Mouse (Mus musculus): ENCODE measurements around the gene Lipe. TPM values are rescaled to one million over a fixed set of nuclear protein-coding genes. Genes with fewer than 3 reads are reported as not detected.
A peak's percentile ranks its signal among the peaks of the same experiment; 100 is the strongest.

The Lipe gene
- polyA plus RNA-seq, 1 experiment from 2014 or later = 21.4 TPM

- WGBS = 58% methylated on average over 4 of the region's 4 CpGs
Measured at GRCm38 (mm10) chr7:25419943-25420342, 21.4 kb upstream of the Lipe start.

GRCm38 (mm10) chr7:25419536-25419935 lies 21.0 kb upstream of the Lipe start:
- Histone ChIP-seq H3K36me3 (ENCODE audit: insufficient read depth, low read length) (no peaks in the 10 kb centered on the region), H3K4me1 (ENCODE audit: insufficient read depth, low read depth, low read length) (no peaks in the 10 kb centered on the region), H3K27ac (ENCODE audit: low read length) (no peak overlapping the region), H3K9ac (replicated peaks; ENCODE audit: low read depth) (no peak overlapping the region), H3K4me3 (ENCODE audit: low read depth, low read length) (no peak overlapping the region), H3K9me3 (ENCODE audit: low read length) (no peaks in the 10 kb centered on the region), H3K4me2 (replicated peaks; ENCODE audit: low read depth, low read length) (no peak overlapping the region), H3K27me3 (replicated peaks; ENCODE audit: insufficient read depth, low read length) (no peaks in the 10 kb centered on the region)
- WGBS = 83% methylated on average over 8 of the region's 8 CpGs
- no peak for TF ChIP-seq EP300 (IDR thresholded peaks at IDR 0.05)
- TF ChIP-seq CTCF (IDR thresholded peaks at IDR 0.05) = no peak
- no peak for ATAC-seq
- no peak for DNase-seq (ENCODE audit: low spot score)

More at GRCm38 (mm10) chr7:25419943-25420342, 21.4 kb upstream of the Lipe start:
- H3K9me3 ChIP-seq (ENCODE audit: low read length) = no peaks in the 10 kb centered on the region
- H3K4me3 ChIP-seq (ENCODE audit: low read depth, low read length) = no peak overlapping the region
- peak; percentile 37 for DNase-seq (ENCODE audit: low spot score)
- H3K9ac ChIP-seq (replicated peaks; ENCODE audit: low read depth) = no peak overlapping the region
- H3K4me1 ChIP-seq (ENCODE audit: insufficient read depth, low read depth, low read length) = no peaks in the 10 kb centered on the region
- no peak for ATAC-seq
- H3K27me3 ChIP-seq (replicated peaks; ENCODE audit: insufficient read depth, low read length) = no peaks in the 10 kb centered on the region
- no peaks in the 10 kb centered on the region for H3K36me3 ChIP-seq (ENCODE audit: insufficient read depth, low read length)
- TF ChIP-seq CTCF (IDR thresholded peaks at IDR 0.05) = no peak
- TF ChIP-seq EP300 (IDR thresholded peaks at IDR 0.05) = no peak
- no peak overlapping the region for H3K4me2 ChIP-seq (replicated peaks; ENCODE audit: low read depth, low read length)
- H3K27ac ChIP-seq (ENCODE audit: low read length) = no peak overlapping the region

- Histone ChIP-seq H3K4me1 (ENCODE audit: insufficient read depth, low read depth, low read length) (no peaks in the 10 kb centered on the region), H3K27ac (ENCODE audit: low read length) (no peak overlapping the region), H3K27me3 (replicated peaks; ENCODE audit: insufficient read depth, low read length) (no peaks in the 10 kb centered on the region), H3K9me3 (ENCODE audit: low read length) (no peaks in the 10 kb centered on the region), H3K9ac (replicated peaks; ENCODE audit: low read depth) (no peak overlapping the region), H3K36me3 (ENCODE audit: insufficient read depth, low read length) (no peaks in the 10 kb centered on the region), H3K4me2 (replicated peaks; ENCODE audit: low read depth, low read length) (no peak overlapping the region), H3K4me3 (ENCODE audit: low read depth, low read length) (no peak overlapping the region)
- ATAC-seq (no peak), DNase-seq (ENCODE audit: low spot score) (no peak)
- TF ChIP-seq EP300 (IDR thresholded peaks at IDR 0.05) (no peak), CTCF (IDR thresholded peaks at IDR 0.05) (peak; percentile 68)
- WGBS = 67% methylated on average over 1 of the region's 1 CpGs
Measured at GRCm38 (mm10) chr7:25417597-25417996, 19.1 kb upstream of the Lipe start.

- DNase-seq (ENCODE audit: low spot score) (peak; percentile 56), ATAC-seq (peak; percentile 54)
- no peaks in the 10 kb centered on the region for H3K36me3 ChIP-seq (ENCODE audit: insufficient read depth, low read length)
- H3K27me3 ChIP-seq (replicated peaks; ENCODE audit: insufficient read depth, low read length) = no peaks in the 10 kb centered on the region
- H3K4me3 ChIP-seq (ENCODE audit: low read depth, low read length) = no peak within 1 kb of the TSS
- H3K4me2 ChIP-seq (replicated peaks; ENCODE audit: low read depth, low read length) = no peak within 1 kb of the TSS
- H3K4me1 ChIP-seq (ENCODE audit: insufficient read depth, low read depth, low read length) = no peaks in the 10 kb centered on the region
- 39% methylated on average over 7 of the region's 7 CpGs for WGBS
- TF ChIP-seq EP300 (IDR thresholded peaks at IDR 0.05) (0 out of 2 replicates have a peak, but pooled peaks have one; percentile 15), CTCF (IDR thresholded peaks at IDR 0.05) (no peak)
- no peaks in the 10 kb centered on the region for H3K9me3 ChIP-seq (ENCODE audit: low read length)
- no peak within 1 kb of the TSS for H3K27ac ChIP-seq (ENCODE audit: low read length)
- H3K9ac ChIP-seq (replicated peaks; ENCODE audit: low read depth) = no peak within 1 kb of the TSS
Measured at GRCm38 (mm10) chr7:25412833-25413441, 14.4 kb upstream of the Lipe start, which contains the start of gene Cxcl17. Gene Cxcl17 (minus strand): TSS chr7:25412886.

- H3K36me3 ChIP-seq (ENCODE audit: insufficient read depth, low read length) = no peaks in the 10 kb centered on the region
- WGBS = 83% methylated on average over 3 of the region's 3 CpGs
- H3K9me3 ChIP-seq (ENCODE audit: low read length) = no peaks in the 10 kb centered on the region
- no peaks in the 10 kb centered on the region for H3K4me1 ChIP-seq (ENCODE audit: insufficient read depth, low read depth, low read length)
- H3K27ac ChIP-seq (ENCODE audit: low read length) = no peak overlapping the region
- DNase-seq (ENCODE audit: low spot score) (no peak), ATAC-seq (no peak)
- TF ChIP-seq CTCF (IDR thresholded peaks at IDR 0.05) (no peak), EP300 (IDR thresholded peaks at IDR 0.05) (no peak)
- no peak overlapping the region for H3K9ac ChIP-seq (replicated peaks; ENCODE audit: low read depth)
- H3K4me3 ChIP-seq (ENCODE audit: low read depth, low read length) = no peak overlapping the region
- no peaks in the 10 kb centered on the region for H3K27me3 ChIP-seq (replicated peaks; ENCODE audit: insufficient read depth, low read length)
- no peak overlapping the region for H3K4me2 ChIP-seq (replicated peaks; ENCODE audit: low read depth, low read length)
Measured at GRCm38 (mm10) chr7:25411861-25412260, 13.4 kb upstream of the Lipe start.

- Histone ChIP-seq H3K27ac (ENCODE audit: low read length) (no peak overlapping the region), H3K36me3 (ENCODE audit: insufficient read depth, low read length) (no peaks in the 10 kb centered on the region), H3K4me2 (replicated peaks; ENCODE audit: low read depth, low read length) (no peak overlapping the region), H3K27me3 (replicated peaks; ENCODE audit: insufficient read depth, low read length) (no peaks in the 10 kb centered on the region), H3K9me3 (ENCODE audit: low read length) (no peaks in the 10 kb centered on the region), H3K9ac (replicated peaks; ENCODE audit: low read depth) (no peak overlapping the region), H3K4me1 (ENCODE audit: insufficient read depth, low read depth, low read length) (no peaks in the 10 kb centered on the region), H3K4me3 (ENCODE audit: low read depth, low read length) (no peak overlapping the region)
- WGBS = 67% methylated on average over 1 of the region's 1 CpGs
- TF ChIP-seq CTCF (IDR thresholded peaks at IDR 0.05) = no peak
- no peak for TF ChIP-seq EP300 (IDR thresholded peaks at IDR 0.05)
- ATAC-seq (peak; percentile 43), DNase-seq (ENCODE audit: low spot score) (no peak)
Measured at GRCm38 (mm10) chr7:25410969-25411615, 12.6 kb upstream of the Lipe start.

All from lung, postnatal 0 days (tissue).